Mouse (Mus musculus) subcutaneous adipose tissue, adult 2 months (tissue): Measurements from ENCODE around the gene H2-M10.5. TPM values are rescaled to one million over a fixed set of nuclear protein-coding genes. Genes with fewer than 3 reads are reported as not detected.

ENCODE experiments used
- polyA plus RNA-seq: library from polyadenylated mRNA; depleted of rRNA; stranded (reverse); fragments of >200 nt; gene quantifications from 2 replicates; pipeline ENCODE4 v1.2.3, GENCODE M21; 2012; ENCODE audit warnings: low replicate concordance; rRNA removed

H2-M10.5 gene
- not detected in 2 replicates for polyA plus RNA-seq

DNA sequence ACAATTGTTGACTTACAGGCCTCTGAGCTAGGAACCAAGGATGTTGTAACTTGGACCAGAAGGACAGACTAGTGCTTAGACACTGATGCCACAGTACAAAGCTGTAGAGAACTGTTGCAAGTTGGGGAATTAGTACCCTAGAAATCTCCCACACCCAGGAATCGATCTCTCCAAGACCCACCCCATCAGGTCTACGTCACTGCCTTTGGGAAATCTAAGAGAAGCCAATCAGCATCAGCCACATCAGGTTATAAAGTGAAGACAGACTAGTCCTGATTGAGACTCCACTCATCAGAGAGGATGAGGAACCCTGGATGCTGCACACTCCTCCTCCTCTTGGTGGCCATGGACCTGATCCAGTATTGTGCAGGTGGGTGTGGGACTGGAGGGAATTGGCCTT, at the start of gene H2-M10.5:
TSS of gene H2-M10.5 (plus strand) at position 301 of the 400 bp plus-strand sequence.

GRCm38 (mm10) chr17:36811871-36812270, 39.2 kb downstream of the H2-M10.5 start, which contains the start of gene H2-M10.6:
Gene H2-M10.6, plus strand, starts transcription at chr17:36812171.

Other genes starting within 250 kb of the H2-M10.5 start
- gene H2-M11, start 225.8 kb upstream of the H2-M10.5 start, polyA plus RNA-seq: not detected in 2 replicates
- 0.86 and 3.3 TPM in 2 replicates for gene H2-M9, start 130.2 kb upstream of the H2-M10.5 start, polyA plus RNA-seq
- not detected in 2 replicates for gene H2-M1, start 100.7 kb upstream of the H2-M10.5 start, polyA plus RNA-seq
- gene H2-M10.6, start 39.3 kb downstream of the H2-M10.5 start, polyA plus RNA-seq: not detected in 2 replicates
- 31.1 and 42.7 TPM in 2 replicates for gene Trim26, start 64.2 kb downstream of the H2-M10.5 start, polyA plus RNA-seq
- gene Trim15, start 94.3 kb downstream of the H2-M10.5 start, polyA plus RNA-seq: 0.10 TPM in 1 of 2 replicates, not detected in the other
- 0.04 and 0.06 TPM in 2 replicates for gene Trim10, start 96.7 kb downstream of the H2-M10.5 start, polyA plus RNA-seq
- not detected in 2 replicates for gene Trim40, start 117.2 kb downstream of the H2-M10.5 start, polyA plus RNA-seq
- not detected in 2 replicates for gene Trim31, start 125.2 kb downstream of the H2-M10.5 start, polyA plus RNA-seq
- gene Rnf39, start 170.0 kb downstream of the H2-M10.5 start, polyA plus RNA-seq: 0.54 and 2.1 TPM in 2 replicates
- 34.2 and 43.5 TPM in 2 replicates for gene Ppp1r11, start 178.8 kb downstream of the H2-M10.5 start, polyA plus RNA-seq
- gene Znrd1, start 185.6 kb downstream of the H2-M10.5 start, polyA plus RNA-seq: 25.6 and 47.3 TPM in 2 replicates
- gene Znrd1as, start 185.7 kb downstream of the H2-M10.5 start, polyA plus RNA-seq: 2.5 and 4.2 TPM in 2 replicates
- 0.19 TPM in 1 of 2 replicates, not detected in the other for gene 2410137M14Rik, start 208.3 kb downstream of the H2-M10.5 start, polyA plus RNA-seq
- gene H2-M5, start 216.6 kb downstream of the H2-M10.5 start, polyA plus RNA-seq: 0.19 and 0.95 TPM in 2 replicates
- gene Zfp57, start 228.3 kb downstream of the H2-M10.5 start, polyA plus RNA-seq: 7.8 and 20.5 TPM in 2 replicates